Mouse (Mus musculus): Measurements from ENCODE around the gene Ano8.

DNA sequence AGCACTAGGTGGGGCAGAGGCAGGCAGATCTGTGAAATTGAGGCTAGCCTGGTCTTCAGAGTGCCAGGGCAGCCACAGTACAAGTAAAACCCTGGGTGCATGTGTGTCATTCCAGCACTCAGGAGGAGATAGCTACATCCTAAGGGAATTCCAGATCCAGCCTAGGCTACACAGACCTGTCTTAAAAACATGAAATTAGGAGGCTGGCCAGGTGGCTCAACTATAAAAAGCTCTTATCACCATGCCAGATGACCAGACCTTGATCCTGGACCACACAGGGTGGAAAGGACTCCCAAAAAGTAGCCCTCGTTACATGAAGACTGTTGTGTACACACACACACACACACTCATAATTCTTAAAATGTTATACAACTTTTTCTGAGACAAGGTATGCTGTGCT is 17.8 kb downstream of the Ano8 start:
- no peak for TF ChIP-seq CTCF (IDR thresholded peaks at IDR 0.05; ENCODE audit: insufficient read depth, low read length)
- TF ChIP-seq POLR2A (IDR thresholded peaks at IDR 0.05; ENCODE audit: borderline replicate concordance, extremely low read depth, low read depth, low read length), result no peak
